Mouse (Mus musculus): ENCODE results near the gene 2010300C02Rik.

2010300C02Rik gene

GRCm38 (mm10) chr1:37665539-37666323, 54.2 kb downstream of the 2010300C02Rik start:
- DNase-seq: no peak

GRCm38 (mm10) chr1:37664496-37664895, 55.4 kb downstream of the 2010300C02Rik start:
- no peak for DNase-seq

DNA sequence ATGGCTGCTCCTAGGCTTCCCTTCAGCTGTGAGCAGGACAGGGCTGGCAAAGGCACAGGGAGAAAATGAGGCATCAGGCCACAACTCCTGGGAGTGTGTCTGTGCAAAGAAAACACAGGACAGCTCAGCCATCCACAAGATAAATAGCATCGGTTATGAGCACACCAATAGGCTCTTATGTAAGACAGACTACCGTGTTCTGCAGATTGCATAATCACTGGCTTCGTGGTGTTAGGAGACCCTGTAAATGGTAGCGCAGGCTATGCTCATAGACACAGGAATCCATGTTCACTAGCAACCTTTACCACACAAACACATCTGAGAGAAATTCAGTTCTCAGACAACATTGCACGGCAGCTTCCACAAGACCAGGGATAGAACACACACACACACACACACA, 56.3 kb downstream of the 2010300C02Rik start:
- DNase-seq: no peak

DNA sequence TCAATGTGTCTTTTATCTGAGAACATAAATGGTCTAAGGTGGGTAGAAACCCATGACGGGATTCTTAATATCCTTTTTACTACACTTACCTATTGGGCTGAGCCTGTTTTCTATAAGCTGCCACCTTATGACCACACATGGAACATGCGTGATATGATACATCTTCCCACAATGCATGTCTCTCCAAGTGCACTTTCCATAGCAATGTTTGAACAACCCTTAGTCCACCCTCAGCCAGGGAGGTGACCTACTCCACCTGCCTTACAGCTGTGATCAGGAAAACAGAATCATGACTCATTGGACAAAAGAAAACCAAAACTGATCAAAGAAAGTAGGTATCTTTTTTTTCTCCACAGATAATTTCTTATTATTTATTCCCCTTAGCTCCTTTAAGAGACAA, 63.9 kb downstream of the 2010300C02Rik start:
- no peak for DNase-seq

DNA sequence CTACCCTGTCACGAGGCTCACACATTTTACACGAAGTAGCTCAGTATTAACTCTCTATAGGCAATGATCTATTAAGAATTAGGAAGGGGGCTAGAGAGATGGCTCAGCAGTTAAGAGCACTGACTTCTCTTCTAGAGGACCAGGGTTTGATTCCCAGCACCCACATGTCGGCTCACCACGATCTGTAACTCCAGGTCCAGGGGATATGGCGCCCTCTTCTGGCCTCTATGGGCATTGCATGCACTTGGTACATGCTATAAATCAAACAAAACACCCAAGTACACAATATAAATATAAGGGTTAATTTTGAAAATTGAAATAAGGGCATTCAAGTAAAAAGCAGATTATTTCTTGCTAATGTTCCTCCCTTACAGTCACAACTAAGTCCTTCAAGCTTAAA, 65.9 kb downstream of the 2010300C02Rik start:
- no peak for DNase-seq

DNA sequence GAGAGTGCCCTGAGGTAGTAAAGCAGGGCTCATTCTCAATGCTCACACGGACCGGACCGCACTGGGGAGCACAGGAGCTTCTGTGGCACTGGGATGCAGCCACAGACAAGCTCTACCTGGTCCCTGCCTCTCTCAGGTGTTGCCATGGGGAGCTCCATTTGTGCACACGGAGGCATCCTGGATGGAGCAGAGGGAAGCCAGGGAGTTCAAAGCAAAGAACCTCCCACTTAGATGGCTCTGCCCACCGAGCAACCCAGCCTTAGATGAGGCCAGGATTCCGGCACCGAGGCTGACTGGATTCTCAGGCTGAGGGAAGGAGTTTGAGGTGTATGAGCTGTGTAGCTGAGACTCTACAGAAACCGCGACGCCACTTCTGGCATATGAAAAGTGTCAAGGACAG, 72.8 kb downstream of the 2010300C02Rik start:
- DNase-seq: no peak

DNA sequence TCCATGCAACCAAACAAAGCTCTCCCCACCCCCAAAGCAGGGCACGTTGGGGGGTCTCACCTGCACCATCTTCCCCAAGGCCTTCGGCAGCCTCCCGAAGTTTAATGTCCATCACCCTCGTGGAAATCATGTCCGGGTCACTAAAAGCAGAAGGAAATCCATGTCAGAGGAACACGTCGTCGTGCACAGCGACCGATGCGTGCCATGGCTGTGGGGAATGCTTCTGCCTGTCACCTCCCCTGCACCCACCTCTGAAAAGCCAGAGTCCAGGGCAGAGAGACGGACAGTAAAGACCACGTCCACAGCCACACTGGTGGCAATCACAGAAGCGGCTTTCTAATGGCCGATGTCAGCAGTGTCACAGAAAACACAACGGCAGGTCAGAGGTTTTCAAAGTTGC, 75.4 kb downstream of the 2010300C02Rik start:
- no peak for DNase-seq

GRCm38 (mm10) chr1:37643794-37644365, 76.0 kb downstream of the 2010300C02Rik start:
- DNase-seq: no peak

GRCm38 (mm10) chr1:37641361-37641760, 78.5 kb downstream of the 2010300C02Rik start:
- no peak for DNase-seq

GRCm38 (mm10) chr1:37639101-37639500, 80.8 kb downstream of the 2010300C02Rik start:
- peak; percentile 75 for DNase-seq

- no peak for DNase-seq
Observed at GRCm38 (mm10) chr1:37638560-37638959, 81.3 kb downstream of the 2010300C02Rik start.

GRCm38 (mm10) chr1:37637571-37637970, 82.3 kb downstream of the 2010300C02Rik start:
- DNase-seq: no peak

GRCm38 (mm10) chr1:37636824-37637223, 83.1 kb downstream of the 2010300C02Rik start:
- no peak for DNase-seq

- no peak for DNase-seq
Observed at GRCm38 (mm10) chr1:37636169-37636568, 83.7 kb downstream of the 2010300C02Rik start.

DNA sequence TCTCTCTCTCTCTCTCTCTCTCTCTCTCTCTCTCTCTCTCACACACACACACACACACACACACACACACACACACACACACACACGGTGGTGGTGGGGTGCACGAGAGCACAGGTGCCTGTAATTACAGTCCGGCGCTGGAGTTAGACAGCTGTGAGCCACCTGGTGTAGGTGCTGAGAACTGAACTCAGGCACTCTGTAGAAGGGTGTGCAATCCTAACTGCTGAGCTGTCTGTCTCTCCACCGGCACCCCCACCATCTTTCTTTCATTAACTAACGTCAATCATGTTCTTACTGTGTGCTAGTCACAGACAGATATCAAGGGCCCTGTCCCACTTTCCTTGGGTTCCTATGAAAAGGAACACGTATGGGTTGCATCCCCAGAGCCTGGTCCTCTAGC, 84.2 kb downstream of the 2010300C02Rik start:
- DNase-seq: no peak

- DNase-seq: peak; percentile 23
Observed at GRCm38 (mm10) chr1:37634658-37635057, 85.2 kb downstream of the 2010300C02Rik start.

GRCm38 (mm10) chr1:37633516-37633915, 86.4 kb downstream of the 2010300C02Rik start:
- DNase-seq: no peak

DNA sequence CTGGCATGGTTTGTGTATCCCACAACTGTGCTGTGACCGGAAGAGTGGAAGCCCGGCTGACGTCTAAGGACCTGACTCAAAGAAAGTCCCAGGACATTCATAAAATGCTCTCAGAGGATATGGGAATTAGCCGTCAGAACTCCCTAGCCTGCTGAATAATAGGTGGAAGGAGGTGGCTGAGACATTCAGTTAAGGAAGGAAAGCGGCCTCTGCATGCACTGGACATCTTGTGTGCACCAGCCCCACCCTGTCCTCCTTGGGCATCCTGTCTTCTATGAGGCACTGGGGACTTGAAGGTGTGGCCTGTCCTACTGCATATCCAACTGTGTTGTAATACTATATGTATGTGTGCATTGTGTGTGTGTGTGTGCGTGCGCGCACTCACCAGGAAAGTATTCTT, 87.5 kb downstream of the 2010300C02Rik start:
- no peak for DNase-seq

DNA sequence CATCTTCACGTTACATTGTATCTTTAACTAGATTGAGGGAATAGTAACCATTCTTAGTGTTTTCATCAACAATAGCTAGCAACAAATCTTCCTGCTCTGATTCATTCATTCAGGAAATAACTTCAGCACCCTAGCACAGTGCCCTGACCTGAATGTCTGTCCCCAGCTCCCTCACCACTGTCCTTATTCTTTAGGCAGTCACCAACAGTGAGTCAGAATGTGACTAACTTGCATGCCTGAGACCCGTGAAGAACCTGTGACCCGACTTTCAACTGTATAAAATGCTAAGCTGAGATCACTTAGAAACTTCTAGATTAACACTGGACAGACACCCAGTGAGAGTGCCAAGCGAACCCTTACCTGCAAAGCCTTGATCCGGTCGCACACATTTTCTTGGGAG, 88.4 kb downstream of the 2010300C02Rik start:
- DNase-seq: no peak

DNA sequence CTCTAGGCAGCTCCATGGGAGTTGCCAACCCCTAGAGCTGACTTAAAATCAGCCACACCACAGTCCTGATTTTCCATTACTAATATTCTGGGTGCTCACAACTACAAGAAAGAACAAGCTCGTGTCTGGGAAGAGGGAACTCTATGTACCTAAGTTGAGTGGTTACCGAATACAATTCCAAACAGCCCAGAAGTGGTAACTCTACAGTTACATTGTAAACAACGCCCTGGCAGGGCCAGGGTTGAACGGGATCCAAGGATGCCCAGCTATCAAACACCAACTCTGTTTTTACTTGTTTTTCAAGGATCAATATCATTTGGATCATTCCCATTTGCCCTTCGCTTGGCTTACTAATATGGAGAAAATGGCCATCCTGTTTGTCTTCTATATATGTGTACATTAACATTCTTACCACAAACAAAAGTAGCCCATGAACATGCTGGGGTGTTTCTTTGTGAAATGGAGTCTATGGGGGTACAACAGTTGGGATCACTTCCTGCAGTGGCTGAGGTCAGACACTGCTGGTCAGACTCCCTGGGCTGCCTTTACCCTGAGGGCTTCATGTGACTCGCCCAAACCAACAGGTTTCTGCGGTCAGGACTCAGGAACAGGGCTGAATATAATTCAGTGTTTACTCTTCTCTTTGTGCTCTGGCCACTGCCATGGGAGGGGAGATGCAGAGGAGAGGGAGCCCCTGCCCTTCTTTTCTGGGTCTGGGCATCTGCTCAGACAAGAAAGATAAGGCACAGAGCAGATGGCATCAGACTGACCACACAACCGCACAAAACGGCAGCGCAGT, 89.3 kb downstream of the 2010300C02Rik start:
- no peak for DNase-seq

GRCm38 (mm10) chr1:37629876-37630275, 90.0 kb downstream of the 2010300C02Rik start:
- DNase-seq: no peak

DNA sequence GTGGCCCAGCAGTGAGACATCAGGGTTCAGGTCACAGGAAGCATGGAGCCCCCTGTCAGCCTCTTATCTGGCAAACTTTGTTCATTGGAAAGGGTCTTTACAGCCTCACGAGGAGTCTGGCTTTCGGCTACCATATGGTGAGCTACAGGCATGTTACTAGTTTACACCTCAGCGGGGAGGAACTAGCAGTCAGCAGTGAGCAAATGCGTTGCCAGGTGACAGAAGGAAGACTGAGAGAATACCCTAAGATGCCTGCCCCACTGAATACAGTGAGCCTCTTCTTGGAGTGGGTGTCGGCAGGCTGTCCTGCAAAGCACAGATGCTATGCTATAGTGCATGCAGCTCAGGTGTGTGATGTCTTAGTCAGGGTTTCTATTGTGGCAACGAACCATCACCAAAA, 91.1 kb downstream of the 2010300C02Rik start:
- peak; percentile 56 for DNase-seq

GRCm38 (mm10) chr1:37624185-37624584, 95.7 kb downstream of the 2010300C02Rik start:
- no peak for DNase-seq

DNA sequence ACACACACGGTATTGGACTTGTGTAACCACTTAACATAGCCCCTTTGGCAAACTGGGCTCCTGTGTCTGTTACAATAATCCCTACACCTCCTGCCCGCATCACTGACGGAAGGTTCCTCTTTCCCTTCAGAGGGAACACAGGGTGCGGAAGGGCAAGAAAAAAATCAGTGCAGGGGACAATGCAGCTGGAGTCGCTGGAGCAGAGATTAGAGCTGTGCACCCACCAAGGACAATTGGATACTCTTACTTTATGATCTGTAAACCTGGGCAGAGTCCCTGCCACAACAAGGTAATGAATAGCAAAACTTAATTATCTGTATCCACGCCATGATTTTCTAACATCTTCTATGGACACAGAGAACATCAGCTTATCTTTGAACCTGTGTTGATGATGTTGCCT, 97.8 kb downstream of the 2010300C02Rik start:
- no peak for DNase-seq
